Mouse (Mus musculus): Measurements from ENCODE around the gene Zic2.

The Zic2 gene

GRCm38 (mm10) chr14:122476822-122477215 lies 1.6 kb downstream of the Zic2 start:
- DNase-seq (ENCODE audit: low spot score in 2 of 2): no peak

- DNase-seq (ENCODE audit: low spot score in 2 of 2): no peak
Measured at GRCm38 (mm10) chr14:122477261-122477671, 2.0 kb downstream of the Zic2 start.

- no peak for DNase-seq (ENCODE audit: low spot score in 2 of 2)
Measured at GRCm38 (mm10) chr14:122477971-122478573, 2.8 kb downstream of the Zic2 start.

- no peak for DNase-seq (ENCODE audit: low spot score in 2 of 2)
Measured at GRCm38 (mm10) chr14:122478574-122479011, 3.4 kb downstream of the Zic2 start.

- DNase-seq (ENCODE audit: low spot score in 2 of 2): no peak
Measured at GRCm38 (mm10) chr14:122479461-122480109, 4.3 kb downstream of the Zic2 start.

GRCm38 (mm10) chr14:122480355-122480754 lies 5.1 kb downstream of the Zic2 start:
- no peak for DNase-seq (ENCODE audit: low spot score in 2 of 2)

- DNase-seq (ENCODE audit: low spot score in 2 of 2): no peak
Measured at GRCm38 (mm10) chr14:122481181-122481580, 5.9 kb downstream of the Zic2 start.

GRCm38 (mm10) chr14:122482081-122483023 lies 7.1 kb downstream of the Zic2 start:
- DNase-seq (ENCODE audit: low spot score in 2 of 2): no peak

GRCm38 (mm10) chr14:122483024-122483385 lies 7.8 kb downstream of the Zic2 start:
- no peak for DNase-seq (ENCODE audit: low spot score in 2 of 2)

- DNase-seq (ENCODE audit: low spot score in 2 of 2): no peak
Measured at GRCm38 (mm10) chr14:122483556-122484421, 8.6 kb downstream of the Zic2 start.

GRCm38 (mm10) chr14:122484458-122484843 lies 9.2 kb downstream of the Zic2 start:
- no peak for DNase-seq (ENCODE audit: low spot score in 2 of 2)

- DNase-seq (ENCODE audit: low spot score in 2 of 2): no peak
Measured at GRCm38 (mm10) chr14:122484844-122485551, 9.8 kb downstream of the Zic2 start.

GRCm38 (mm10) chr14:122485635-122486181 lies 10.5 kb downstream of the Zic2 start:
- DNase-seq (ENCODE audit: low spot score in 2 of 2): no peak

GRCm38 (mm10) chr14:122486611-122487010 lies 11.4 kb downstream of the Zic2 start:
- no peak for DNase-seq (ENCODE audit: low spot score in 2 of 2)

- DNase-seq (ENCODE audit: low spot score in 2 of 2): no peak
Measured at GRCm38 (mm10) chr14:122487366-122487765, 12.1 kb downstream of the Zic2 start.

- DNase-seq (ENCODE audit: low spot score in 2 of 2): no peak
Measured at GRCm38 (mm10) chr14:122489041-122489440, 13.8 kb downstream of the Zic2 start.

- DNase-seq (ENCODE audit: low spot score in 2 of 2): no peak
Measured at GRCm38 (mm10) chr14:122489686-122490414, 14.6 kb downstream of the Zic2 start.

- no peak for DNase-seq (ENCODE audit: low spot score in 2 of 2)
Measured at GRCm38 (mm10) chr14:122490441-122491328, 15.4 kb downstream of the Zic2 start, which contains the start of gene Gm10837. Gm10837 (plus strand) TSS chr14:122490586.

GRCm38 (mm10) chr14:122491521-122491920 lies 16.3 kb downstream of the Zic2 start:
- no peak for DNase-seq (ENCODE audit: low spot score in 2 of 2)
